Mouse (Mus musculus): Measurements from ENCODE around the gene Reln.

Reln gene

DNA sequence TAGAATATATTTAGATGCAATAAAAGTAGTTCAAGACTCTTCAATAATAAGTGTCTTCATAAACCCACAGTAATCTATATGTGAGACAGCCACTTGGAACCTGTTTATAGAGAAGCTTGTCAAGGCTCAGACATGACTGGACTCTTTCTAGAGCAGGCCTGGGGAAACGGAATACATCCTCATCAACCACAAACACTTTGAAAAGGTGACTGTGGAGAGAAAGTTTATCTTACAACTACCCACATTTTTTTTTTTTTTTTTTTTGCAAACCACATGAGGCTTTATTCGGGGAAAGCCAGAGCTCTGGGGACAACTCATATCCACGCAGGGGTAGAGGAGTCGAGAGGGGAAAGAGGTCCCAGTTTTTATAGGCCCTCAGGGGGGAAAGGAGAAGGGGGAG is 36.6 kb downstream of the Reln start:
- DNase-seq (ENCODE audit: low spot score), result no peak

DNA sequence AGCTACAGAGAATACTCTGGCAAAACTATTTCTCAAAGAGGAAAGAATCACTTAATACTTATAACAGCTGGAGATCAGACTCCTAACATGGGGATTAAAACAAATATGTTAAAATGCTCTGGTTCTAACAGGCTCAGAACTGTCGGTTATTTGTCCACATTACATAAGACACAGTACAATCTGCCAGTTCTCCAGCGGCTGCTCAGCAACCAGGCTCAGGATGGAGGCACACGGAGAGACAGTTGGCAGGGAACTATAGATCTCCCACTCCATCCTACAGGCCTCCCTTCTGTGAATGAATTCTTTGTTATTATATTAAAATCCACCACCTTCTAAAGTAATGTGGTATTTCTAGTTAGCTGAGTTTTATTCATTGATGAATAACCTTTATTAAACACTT is 37.4 kb downstream of the Reln start:
- no peak for DNase-seq (ENCODE audit: low spot score)

GRCm38 (mm10) chr5:22303709-22304108 is 40.8 kb downstream of the Reln start:
- DNase-seq (ENCODE audit: low spot score), result no peak

DNA sequence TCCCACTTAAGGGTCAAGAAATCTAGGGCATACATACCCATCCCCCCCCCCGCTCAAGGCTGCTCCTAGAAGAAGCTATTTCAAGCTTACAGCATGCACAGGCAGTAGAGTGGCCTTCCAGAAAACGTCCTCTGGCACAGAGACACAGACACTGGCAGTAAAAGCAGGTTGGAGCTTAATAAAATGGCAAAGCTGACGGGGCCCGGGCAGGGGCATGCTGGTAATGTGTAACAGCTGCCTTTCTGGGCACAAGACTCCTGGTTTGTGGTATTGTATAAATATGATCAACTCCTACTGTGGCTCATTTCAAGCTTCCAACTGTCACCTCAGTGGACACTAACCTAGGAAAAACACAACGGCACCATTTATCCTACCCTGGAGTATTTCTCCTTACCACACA is 42.2 kb downstream of the Reln start:
- DNase-seq (ENCODE audit: low spot score), result no peak

GRCm38 (mm10) chr5:22300788-22301187 is 43.7 kb downstream of the Reln start:
- no peak for DNase-seq (ENCODE audit: low spot score)

DNA sequence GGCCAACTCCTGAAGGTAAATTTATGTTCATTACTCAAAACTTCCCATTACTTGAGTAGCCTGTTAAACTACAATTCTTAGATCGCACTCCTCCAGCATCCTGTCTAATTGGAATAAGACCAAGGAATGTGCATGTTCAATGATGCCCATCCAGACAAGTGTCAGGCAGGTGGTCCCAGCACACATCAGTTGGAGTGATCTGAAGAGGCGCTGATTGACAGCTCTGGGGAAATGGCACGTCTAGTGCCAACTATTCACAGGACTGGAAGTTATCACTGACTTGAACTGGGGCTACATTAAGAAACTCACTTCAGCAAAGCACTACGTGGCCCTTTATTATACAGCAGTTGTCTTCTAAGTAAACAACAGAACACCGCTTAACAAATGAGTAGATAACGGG is 44.5 kb downstream of the Reln start:
- no peak for DNase-seq (ENCODE audit: low spot score)

DNA sequence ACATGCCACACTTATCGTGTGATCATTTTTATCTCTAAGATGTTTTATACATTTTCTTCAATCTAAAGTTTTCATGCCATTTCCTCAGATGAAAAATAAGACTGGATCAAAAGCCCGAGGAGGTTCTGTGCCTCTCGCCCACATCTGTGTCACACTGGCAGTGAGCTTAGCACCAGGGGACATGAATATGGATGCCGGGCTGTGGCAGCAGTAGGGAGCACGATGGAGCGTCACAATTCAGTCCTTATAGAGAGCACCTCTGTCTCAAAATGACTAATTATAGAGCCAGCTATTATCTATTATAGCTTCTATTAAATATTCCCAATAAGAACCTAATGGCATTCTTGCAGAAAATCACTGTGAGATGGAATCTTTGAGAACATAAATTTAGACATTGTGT is 49.3 kb downstream of the Reln start:
- DNase-seq (ENCODE audit: low spot score), result no peak

DNA sequence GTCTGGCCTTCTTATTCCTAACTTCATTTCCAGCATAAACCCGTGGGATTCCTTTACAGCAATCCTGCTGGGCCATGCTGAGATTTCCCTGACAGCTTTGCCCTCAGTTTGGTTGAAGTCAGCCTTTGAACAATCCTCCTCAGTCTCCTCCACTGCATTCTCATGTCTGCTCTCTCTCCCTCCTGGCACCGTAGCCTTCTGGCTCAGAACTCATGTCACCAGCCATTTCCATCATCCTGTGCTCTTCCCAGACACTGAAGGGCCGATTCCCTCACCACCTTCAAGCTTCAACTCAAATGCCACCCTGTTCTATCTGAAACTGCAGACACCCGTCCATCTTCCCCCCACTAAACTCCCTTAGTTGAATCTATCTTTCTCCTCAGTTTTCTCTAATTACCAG is 53.1 kb downstream of the Reln start:
- no peak for DNase-seq (ENCODE audit: low spot score)

- DNase-seq (ENCODE audit: low spot score), result no peak
These were observed 59.1 kb downstream of the Reln start for GRCm38 (mm10) chr5:22285396-22285795.

DNA sequence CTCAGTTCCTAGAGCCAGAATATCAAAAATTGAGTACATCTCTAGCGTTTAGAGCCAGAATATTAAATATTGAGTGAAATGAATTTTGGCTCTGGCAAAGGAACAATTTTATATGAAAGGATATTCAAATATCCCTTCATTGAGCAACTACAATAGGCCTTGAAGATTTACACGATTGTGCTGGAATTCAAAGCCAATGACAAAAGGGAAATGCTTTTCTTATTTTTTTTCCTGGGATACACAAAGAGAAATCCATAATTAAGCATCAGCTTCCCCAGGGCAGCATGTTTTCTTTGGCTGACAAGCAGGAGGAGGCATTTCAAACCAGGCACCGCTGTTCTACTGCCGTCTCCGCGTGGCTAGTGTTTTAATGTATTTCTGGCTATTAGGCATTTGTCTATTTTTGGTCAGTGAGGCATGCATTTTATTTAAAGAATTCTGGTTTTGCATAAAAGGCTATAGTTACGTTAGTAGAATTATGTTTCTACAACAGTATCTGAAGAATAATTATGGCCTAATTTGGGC is 62.3 kb downstream of the Reln start:
- DNase-seq (ENCODE audit: low spot score), result no peak

DNA sequence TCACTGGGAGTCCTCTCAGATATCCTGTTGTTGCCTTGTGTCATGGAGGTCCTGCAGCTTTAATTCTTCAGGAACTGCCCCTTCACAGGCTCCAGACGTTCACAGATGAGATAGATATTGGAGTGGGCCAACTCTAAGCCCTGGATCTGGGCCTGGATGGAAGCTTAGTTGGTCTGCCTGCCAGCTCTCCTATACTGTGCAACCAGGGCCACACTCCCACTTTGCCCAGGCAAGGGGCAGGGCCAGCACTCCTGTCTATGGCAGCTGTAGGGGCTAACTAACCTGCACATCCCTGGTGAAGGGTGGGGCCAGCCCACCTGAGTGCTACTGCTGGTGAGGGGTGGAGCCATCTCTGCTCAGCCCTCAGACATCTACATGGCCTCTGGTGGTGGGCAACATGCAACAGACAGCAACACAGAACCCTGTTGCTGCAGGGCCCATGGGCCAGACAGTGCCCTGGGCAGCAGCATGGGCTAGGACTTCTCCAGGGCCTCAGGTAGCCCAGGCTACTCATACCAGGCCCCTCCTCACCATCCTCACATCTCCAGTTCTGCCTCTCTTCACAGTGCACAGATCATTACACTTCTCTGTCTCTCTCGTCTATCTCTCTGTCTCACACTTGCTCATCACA is 63.9 kb downstream of the Reln start:
- no peak for DNase-seq (ENCODE audit: low spot score)

DNA sequence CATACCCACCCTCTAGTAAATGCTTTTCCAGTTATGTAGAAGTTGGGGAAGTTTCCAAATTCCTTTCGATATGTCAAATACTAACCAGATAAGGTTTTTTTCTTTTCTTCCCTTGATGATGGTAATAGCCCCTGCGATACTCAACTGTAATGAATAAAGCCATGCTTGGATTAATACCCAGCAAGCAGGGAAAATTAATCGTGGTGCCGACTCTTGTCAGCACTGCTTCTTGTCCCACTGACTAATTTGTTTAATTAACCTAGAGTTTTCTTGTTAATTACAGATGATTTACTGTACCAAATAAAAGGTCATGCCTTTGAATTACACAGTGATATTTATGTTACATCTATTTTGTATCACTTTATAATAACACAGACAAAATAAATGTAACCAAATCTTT is 65.3 kb downstream of the Reln start:
- DNase-seq (ENCODE audit: low spot score), result no peak

DNA sequence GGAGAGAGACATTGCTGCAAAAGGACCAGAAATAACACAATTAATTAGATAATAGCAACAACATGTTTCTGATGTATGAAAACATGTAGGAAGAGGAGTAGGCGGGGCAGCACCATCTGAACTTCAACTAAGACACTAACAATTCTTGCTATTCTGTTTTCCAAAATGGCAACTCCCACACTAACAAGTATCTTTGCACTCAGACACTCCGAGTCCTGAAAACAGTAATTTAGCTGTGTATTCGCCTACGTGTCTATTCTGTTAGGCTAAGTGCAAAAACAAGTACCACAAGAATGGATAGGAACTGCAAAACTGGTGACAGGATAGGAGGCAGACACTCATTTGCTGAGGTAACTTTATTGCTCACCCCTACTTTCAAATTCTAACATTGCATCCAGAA is 70.4 kb downstream of the Reln start:
- DNase-seq (ENCODE audit: low spot score), result no peak

GRCm38 (mm10) chr5:22266489-22267301 is 77.8 kb downstream of the Reln start:
- DNase-seq (ENCODE audit: low spot score), result no peak

DNA sequence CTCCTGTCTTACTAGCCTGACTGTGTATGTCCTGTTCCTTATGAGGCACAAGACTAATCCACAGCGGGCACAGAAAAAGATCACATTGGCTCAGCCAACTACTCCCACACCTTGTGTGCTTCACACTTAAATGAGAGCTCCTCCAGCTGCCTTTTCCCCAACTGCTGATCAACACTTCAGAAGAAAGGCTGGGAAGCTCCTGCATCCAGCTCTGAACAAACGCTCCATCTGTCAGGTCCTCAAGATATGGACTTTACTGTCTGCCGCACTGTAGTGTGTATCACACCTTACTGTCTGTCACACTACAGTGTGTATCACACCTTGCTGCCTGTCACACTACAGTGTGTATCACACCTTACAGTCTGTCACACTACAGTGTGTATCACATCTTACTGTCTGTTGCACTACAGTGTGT is 82.1 kb downstream of the Reln start:
- DNase-seq (ENCODE audit: low spot score), result no peak

DNA sequence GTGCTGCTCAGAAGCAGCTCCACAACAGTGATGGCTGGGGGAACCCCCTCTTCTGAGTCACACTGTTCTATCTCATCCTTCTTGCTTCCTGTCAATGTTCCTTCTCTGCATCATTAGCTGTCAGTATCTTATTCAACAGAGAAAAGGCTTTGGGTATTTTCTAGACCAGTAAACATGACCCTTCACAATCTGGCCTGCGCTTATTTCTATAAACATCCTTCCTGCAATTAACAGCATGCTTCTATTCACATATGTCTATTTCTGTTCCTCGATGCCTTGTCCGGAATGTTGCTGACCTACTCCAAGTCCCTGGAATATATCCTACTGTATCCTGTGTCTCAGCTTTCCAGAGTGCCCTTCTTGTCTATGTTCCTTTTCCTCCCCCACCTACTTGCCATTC is 89.2 kb downstream of the Reln start:
- DNase-seq (ENCODE audit: low spot score), result no peak

- DNase-seq (ENCODE audit: low spot score), result no peak
These were observed 90.6 kb downstream of the Reln start for GRCm38 (mm10) chr5:22253910-22254309.

DNA sequence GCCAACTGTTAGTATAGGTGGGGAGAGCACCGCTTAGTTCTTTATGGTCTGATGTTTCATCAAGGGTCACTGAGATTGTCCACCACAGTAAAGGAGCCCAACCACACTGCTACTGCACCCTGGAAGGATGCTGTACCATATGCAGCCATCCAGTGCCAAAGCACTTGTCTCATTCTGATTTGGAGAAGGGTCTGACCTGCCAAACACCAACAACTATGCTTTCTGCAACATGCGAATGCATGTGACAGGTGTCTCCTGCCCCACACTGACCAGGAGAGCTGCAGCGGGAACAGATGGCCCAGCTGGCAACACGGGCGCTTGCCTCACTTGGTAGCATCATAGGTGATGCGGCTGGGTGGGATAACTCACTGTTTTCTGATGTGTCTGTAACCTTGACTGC is 91.2 kb downstream of the Reln start:
- no peak for DNase-seq (ENCODE audit: low spot score)

- DNase-seq (ENCODE audit: low spot score), result no peak
These were observed 96.7 kb downstream of the Reln start for GRCm38 (mm10) chr5:22247850-22248249.

DNA sequence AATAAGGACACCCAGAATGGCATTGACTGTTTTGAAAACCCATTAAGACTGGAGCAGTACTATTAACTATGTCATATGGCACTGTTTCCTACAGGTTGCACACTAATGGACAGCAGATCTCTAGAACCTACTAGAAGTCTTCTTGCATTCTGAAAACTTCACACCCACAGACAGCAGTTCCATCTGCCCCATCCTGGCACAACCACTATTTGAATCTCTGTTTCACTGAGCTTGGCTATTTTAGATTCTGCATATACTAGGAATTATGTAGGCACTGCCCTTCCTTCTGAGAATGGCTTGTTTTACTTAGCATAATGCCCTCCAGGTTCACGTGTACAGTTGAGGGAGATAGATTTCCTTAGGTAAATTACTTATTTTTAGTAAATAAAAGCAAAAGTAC is 99.4 kb downstream of the Reln start:
- no peak for DNase-seq (ENCODE audit: low spot score)

DNA sequence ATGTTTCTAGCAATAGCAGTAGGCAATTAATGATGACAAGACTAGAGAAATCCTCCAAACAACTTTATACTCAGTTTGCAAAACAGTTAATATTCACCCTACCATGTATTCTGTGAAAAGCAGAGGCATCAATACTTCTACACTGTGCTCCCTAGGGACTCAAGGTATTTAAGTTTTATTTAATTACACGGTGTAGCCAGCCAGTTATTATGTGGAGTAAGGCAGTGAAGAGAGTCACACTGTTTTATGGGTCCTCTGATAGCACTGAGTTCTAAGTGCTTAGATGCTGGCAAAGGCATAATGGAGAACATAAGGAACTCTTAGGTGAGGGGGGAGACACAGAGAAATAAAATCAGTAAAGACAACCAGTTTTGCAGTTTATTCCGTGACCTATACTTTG is 101.0 kb downstream of the Reln start:
- no peak for DNase-seq (ENCODE audit: low spot score)

- DNase-seq (ENCODE audit: low spot score), result no peak
These were observed 102.9 kb downstream of the Reln start for GRCm38 (mm10) chr5:22241560-22241959.

- DNase-seq (ENCODE audit: low spot score), result no peak
These were observed 107.7 kb downstream of the Reln start for GRCm38 (mm10) chr5:22236801-22237200.

GRCm38 (mm10) chr5:22224515-22224914 is 120.0 kb downstream of the Reln start:
- no peak for DNase-seq (ENCODE audit: low spot score)

Measured in yolk sac, embryonic 10.5 days (tissue).